Mouse (Mus musculus) layer of hippocampus, postnatal 14 days (tissue): Measurements from ENCODE around the gene Gm49359. TPM values are rescaled to one million over a fixed set of nuclear protein-coding genes. Genes with fewer than 3 reads are reported as not detected.
"Not testable (repeated sequence)": the region's sequence is repeated elsewhere in the genome, so short reads cannot be mapped to it uniquely, and the experiment has no call there.

ENCODE experiments used
- DNase-seq, 2 experiments: peaks; one replicate each; pipeline ENCODE4 v3.0.0; 2021 to 2022; ENCODE audit warnings: low spot score in 2 of 2, mixed read lengths in 1 of 2
- long read RNA-seq, 2 experiments: library from polyadenylated mRNA; stranded (forward); transcript quantifications; one replicate each; pipeline ENCODE4 v2.0.0; 2021
- microRNA-seq, 2 experiments: library from miRNA; unstranded; fragments of <30 nt; microRNA quantifications; one replicate each; pipeline ENCODE4 v1.2.0; 2021
- total RNA-seq, 2 experiments: library from RNA; stranded (reverse); gene quantifications; 2 replicates each; pipeline ENCODE4 v1.2.3; 2021

Gm49359 gene
- total RNA-seq, result 10 to 100 TPM; 13.9 to 15.9 TPM
- long read RNA-seq, experiment 1, partial matches to known transcripts, result 1 of 3 reads
- long read RNA-seq, experiment 1, other reads (novel, unspliced or antisense), result 0 of 3 reads
- long read RNA-seq, experiment 2, transcript Gm49359-201 (4 exons, 2,492 nt), result major isoform, 5 of 5 reads
- long read RNA-seq, experiment 2, partial matches to known transcripts, result 0 of 5 reads
- long read RNA-seq, experiment 2, other reads (novel, unspliced or antisense), result 0 of 5 reads

- peak; percentile 84 to 94 for DNase-seq
Measured at GRCm38 (mm10) chr13:62466424-62467334, at the start of gene Gm49359. TSS of gene Gm49359 (minus strand) at chr13:62466832.

- DNase-seq, result not testable (repeated sequence)
Measured at GRCm38 (mm10) chr13:62510641-62511420, 44.2 kb upstream of the Gm49359 start.

GRCm38 (mm10) chr13:62472661-62473060 lies 6.0 kb upstream of the Gm49359 start:
- DNase-seq, result not testable (repeated sequence)

- not testable (repeated sequence) for DNase-seq
Measured at GRCm38 (mm10) chr13:62469947-62470346, 3.3 kb upstream of the Gm49359 start.

Small RNA genes lying within 50 kb of the gene (microRNA-seq; reads per million reads assigned to microRNA genes)
- gene Gm22256, result 0 reads per million in 2 experiments

Other genes starting within 250 kb of the Gm49359 start
- 1 to 10 TPM; 1.1 to 1.2 TPM for gene Gm3604, start 83.7 kb downstream of the Gm49359 start, total RNA-seq
- not detected for gene Zfp935, start 91.7 kb upstream of the Gm49359 start, total RNA-seq
- 1 to 10 TPM; 6.0 to 6.9 TPM for gene Zfp934, start 104.4 kb upstream of the Gm49359 start, total RNA-seq
- 1 to 10 TPM; 3.2 TPM for gene 6720489N17Rik, start 157.3 kb upstream of the Gm49359 start, total RNA-seq